Mouse (Mus musculus): ENCODE measurements at regions not wholly inside any gene's neighbourhood (a gene's known extent, or its start where the extent isn't known, plus 50 kb on each side); places are given as distances from the start of the nearest gene placed in this dataset.

DNA sequence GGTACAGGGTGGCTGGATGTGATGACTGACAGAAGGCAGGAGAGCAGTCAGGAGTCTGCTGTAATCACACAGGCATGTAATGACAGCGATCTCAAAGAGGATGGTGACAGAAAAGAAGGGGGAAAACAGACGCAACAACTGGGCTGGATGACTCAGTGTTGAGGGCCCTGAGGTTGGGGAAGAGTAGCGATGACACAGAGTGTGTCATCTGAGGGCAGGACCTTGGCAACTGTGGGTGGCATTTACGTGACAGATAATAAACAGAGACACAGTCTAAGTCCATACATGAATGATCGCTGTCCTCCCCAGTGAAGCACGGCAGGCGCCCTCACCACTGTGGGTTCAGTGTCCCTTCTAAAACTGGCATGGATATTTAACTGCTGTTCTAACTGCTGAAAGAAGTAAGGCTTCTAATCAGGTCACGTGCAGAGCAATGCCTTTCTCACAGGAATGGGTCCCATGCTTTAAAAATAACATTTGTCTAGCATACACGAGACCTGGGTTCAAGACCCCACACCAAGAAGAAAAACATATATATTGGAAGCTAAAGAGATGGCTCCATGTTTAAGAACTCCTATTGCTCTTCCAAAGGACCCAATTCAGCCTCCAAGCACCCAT, 163.8 kb upstream of the Zfp703 start:
- no peak for DNase-seq (ENCODE audit: low read depth)

DNA sequence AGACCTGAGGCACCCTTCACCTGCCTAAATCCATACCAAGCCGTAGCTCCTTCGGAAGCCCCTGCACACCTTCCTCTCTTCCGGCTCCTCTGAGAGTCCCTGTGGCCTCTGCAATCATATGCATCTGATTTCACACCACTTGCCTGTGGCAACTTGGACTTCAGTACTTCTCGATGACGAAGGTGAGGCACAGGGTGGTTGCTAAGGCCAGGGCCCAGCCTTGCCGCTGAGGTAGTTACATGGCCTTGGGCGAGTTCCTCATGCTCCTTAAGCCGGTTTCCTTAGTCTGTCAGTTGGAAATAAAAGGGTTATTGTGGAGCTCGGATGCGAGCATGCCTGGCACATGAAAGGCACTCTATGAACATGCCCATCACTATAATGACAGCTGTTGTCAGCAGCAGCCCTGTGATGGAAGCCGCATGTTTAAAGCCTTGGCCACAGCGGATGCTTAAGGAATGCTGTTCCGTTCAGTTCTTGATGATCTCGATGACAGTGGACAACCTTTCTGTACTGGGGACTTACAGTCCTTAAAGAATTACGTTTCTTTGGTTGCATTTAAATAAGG, 162.0 kb upstream of the Zfp703 start:
- no peak for DNase-seq (ENCODE audit: low read depth)

DNA sequence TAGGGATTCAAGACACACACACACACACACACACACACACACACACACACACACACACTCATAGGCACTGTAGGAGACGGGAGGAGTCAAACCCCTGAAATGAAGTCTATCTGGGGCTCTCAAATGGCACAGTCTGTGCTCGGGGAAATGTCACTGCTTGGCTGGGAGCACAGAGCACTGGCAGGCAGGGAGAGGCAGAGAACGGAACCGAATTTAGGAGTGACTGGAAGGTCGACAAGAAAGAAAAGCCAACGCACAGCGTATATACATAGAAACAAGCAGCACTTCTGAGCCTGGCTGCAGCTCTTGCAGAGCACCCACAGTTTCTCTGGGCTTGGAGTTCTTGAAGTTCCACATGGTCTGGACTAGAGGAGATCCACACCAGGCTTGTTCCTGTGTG, 160.1 kb upstream of the Zfp703 start:
- DNase-seq (ENCODE audit: low read depth): no peak

DNA sequence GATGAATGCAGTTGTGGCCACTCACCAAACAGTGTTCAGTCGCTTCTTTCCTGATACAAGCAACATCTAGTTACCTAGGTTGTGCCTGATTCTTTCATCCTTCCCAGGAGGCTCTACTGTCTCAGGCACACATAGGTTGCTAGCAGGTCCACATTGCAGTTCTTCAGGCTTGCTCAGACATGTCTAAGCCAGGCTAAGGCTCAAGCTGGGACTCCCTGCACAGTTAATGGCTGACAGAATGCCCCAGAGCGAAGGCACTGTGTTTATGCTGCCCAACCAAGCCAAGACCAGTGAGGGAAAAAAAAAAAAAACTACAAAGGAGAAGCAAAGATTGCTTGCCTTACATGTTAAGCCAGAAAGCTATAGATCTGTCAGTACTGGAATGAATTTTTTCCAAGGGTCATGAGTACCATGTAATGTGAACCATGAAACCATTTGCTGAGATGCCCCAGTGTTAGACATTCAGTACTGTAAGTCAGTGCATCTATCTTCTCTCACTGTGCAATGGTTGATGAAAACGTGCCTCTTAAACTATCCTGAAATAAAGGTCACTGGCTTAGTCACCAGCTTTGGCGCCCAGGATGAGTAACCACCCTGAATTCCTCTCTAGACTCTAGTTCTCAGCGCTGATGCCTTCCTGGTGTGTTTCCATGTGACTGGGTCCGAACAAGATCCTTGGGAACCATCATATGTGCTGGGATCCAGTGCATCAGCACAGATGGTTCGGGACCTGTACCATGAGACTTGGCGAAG, 152.8 kb upstream of the Zfp703 start:
- no peak for DNase-seq (ENCODE audit: low read depth)

DNA sequence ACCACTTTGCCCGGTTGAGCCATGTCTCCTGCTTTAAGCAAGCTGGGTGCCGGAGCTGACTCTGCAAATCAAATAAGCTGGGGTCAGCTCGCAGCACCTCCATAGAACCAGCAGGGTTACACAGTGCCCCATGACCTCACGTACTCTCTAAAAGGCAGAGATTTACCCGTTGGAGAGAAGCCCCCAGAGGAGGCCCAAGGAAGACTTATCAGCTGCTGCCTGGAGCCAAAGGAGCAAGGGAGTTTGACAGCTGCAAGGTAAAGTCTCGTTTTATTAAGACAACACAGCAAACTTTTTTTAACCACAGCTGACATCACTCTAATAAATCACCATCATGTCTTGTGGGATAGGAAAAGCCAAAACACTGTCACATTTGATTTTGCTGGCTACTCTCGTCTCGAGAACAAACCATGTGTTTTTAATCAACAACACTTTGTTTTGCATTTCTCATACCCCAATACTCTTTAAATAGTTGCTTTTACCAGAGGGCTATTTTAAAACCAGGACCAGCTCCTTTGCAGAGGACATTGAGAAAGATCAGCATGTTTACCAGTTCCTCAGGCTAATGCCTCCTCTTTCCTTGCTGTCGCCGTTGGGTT, 148.7 kb upstream of the Zfp703 start:
- no peak for DNase-seq (ENCODE audit: low read depth)

DNA sequence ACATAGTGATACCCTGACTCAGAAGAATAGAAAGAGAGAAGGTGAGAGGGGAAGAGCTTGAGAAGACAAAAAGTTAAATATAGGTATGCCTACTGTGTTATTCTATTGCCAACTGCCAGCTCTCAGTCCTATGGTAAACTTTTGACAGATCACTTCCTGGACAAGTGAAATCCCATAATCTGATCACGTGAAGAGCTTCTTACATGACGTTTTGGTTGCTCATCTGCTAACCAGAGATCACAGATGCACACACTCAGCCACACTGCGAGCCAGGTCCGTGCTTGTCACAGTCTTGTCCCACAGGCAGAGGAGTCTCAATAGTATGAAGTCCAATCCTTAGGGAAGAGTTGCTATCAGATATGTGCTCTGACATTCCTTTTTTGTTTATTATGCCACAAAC, 147.8 kb upstream of the Zfp703 start:
- DNase-seq (ENCODE audit: low read depth): no peak

DNA sequence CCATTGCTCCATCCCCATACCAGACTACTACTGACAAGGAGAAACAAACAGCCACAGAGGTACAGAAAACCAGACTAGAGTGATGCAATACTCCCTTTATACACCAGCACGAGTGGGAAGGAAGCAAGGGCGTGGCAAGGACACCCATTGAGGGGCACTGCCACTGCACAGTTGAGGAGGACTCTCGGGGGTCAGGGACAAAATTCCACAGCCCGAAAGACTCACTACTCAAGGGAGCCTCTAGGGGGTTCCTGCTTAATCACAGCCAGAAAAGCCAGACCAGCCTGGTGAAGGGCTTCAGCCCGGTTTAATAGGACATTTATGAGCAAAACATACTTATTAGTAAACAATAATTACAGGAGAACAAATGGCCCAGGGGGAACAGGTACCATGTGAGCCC, 146.0 kb upstream of the Zfp703 start:
- no peak for DNase-seq (ENCODE audit: low read depth)

DNA sequence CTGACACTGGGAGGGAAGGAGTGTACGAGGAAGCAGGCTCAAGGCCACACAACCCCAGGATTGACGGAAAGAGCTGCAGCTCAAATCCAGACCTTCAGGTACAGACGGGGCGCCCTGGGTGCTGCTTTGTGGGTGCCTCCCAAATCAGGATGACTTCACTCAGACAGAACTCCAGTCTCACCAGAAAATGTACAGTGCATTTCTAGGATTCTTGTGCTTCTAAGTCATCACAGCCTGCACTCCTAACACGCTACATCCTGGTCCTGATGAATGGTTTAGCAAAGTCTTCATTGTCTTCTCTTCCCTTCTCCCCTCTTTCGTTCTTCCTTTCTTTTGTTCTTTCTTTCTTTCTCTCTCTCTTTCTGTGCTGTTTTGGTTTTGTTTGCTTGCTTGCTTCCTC, 145.3 kb upstream of the Zfp703 start:
- no peak for DNase-seq (ENCODE audit: low read depth)

DNA sequence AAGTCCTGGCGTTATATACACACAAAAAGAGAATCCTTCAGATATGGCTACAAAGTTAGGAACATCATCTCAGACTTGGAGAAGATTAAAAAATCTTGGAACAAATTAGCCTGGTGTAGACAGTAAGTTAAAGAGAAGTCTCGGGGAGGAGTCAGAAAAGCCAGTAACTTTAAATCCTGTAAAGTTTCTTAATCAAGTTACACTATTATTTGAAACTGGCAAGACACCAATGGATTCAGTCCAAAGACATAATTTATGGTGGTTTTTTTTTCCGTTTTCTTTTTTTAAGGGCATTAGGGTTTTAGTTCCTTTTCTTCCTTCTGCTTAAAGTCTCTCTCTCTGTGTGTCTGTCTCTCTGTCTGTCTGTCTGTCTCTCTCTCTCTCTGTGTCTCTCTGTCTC, 144.6 kb upstream of the Zfp703 start:
- no peak for DNase-seq (ENCODE audit: low read depth)

DNA sequence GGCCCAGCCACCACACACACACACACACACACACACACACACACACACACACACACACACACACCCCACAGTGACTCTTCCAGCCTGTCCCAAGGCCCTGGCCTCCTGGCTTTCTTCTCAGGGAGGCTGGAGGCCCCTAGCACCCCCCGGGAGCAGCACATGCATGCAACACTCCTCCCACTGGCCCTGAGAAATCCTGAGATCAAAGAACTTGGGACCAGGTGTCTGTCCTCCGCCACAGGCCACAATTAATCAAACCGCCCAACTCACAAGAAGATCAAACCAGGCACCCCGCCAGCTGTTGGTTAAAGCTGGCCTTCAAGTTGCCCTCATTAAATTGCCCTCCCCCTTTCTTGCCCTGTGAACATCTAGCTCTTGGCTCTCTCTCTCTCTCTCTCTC, 143.8 kb upstream of the Zfp703 start:
- DNase-seq (ENCODE audit: low read depth): no peak

DNA sequence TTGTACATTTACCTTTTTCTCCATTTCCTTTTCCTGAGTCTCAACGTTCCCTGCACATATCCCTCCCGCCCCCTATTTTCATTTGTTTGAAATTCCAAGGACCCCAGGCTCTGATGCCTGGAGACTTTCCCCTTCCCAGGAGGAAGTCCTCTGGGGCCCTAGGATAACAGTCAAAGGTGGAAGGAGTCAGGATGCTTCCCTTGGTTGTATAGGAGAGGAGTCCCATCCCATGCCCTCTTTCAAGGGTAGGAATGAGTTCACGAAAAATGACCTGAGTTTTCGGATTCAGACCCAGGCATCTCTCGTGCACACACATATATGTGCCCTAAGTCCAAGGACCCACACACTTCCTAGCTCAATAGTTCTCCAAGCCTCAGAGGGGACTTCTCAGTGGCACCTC, 143.3 kb upstream of the Zfp703 start:
- no peak for DNase-seq (ENCODE audit: low read depth)

DNA sequence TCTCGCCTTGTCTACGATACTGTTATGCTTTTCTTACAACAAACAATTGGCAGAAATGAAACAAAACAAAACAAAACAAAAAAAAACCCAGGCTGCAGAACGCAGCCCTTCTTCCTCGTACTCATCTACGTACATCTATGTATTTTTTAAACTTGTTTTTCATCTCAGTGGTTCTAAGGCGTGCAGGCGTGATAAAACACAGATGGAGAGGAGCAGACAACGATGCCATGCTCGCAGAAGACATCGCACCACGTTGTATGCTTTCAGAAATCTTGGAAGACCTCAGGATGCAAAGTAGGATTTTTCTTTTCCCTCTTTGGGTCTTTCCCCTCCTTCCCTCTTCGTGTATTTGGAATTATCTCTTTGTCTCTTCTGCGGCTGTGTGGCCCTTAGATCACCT, 142.5 kb upstream of the Zfp703 start:
- no peak for DNase-seq (ENCODE audit: low read depth)

DNA sequence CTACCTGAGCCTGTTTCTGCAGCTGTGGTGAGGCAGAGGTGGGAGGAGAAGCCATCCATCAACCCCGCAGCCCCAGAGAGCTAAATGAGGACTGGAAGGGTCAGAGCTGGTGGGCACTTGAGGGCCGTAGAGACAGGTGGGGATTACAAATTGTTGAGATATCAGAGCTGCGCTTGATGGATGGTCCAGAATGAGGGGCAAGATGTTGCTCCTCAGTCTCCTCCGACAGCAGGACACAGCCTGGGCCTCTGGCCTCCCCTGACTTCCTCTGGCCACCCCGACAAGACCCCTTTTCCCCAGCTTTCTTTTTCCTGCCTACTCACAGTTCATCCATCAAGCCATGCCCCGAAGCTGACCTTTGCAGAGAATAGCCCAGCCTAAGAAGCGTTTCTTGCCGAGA, 142.0 kb upstream of the Zfp703 start:
- DNase-seq (ENCODE audit: low read depth): no peak

DNA sequence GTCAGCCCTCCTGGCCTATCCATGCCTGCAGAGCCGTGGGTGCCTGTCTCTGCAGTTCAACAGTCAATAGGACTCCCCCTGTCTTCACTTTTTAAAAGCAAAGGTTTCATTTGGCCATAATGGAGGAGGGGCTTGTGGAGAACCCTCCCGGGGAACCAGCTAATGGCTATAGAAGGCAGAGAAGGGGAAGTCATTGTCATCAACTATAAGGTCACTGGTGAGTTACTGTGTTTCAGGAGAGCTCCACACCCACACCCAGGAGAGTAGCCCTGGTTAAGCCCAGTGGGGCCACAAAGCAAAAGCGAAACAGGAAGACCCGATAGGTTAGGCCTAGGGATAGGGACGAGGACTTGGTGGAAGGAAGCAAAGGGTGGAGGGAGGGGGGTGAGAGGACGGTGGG, 141.5 kb upstream of the Zfp703 start:
- no peak for DNase-seq (ENCODE audit: low read depth)

DNA sequence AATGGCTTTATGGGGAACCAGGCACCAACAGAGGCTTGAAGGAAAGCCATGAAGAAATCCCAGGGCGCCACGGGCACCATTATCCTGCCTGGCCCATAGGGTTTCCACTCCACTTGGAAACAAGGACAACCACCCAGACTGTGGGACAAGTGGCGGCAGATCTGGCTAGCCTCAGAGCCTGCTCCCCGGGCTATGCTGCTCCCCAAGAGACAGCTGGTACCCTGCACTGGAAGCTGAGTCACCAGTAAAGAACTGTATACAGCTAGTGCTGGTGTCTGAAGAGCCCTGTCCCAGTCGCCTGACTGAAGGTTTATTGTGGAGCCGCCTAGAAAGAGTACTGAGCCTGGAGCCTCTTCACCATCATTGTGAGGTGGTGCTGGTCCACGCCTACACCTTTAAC, 140.6 kb upstream of the Zfp703 start:
- DNase-seq (ENCODE audit: low read depth): no peak

DNA sequence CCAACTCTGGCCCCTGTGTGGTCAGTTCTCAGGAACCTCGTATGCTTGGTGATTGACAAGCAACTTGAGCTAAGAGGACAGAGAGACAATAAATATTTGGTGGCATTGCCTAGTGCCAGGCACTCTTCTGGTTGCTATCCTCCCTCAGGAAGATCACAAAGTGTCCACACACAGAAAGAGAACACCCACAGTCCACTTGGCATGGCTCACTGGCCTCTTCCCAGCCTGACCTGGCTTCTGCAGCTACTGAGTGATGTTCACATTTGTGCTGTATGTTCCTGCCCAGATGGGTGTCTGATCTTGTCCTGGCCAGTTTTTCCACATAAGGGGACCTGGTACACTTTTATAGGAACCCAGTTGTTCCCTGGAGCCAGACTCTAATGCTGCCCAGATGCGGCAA, 136.8 kb upstream of the Zfp703 start:
- DNase-seq (ENCODE audit: low read depth): no peak

DNA sequence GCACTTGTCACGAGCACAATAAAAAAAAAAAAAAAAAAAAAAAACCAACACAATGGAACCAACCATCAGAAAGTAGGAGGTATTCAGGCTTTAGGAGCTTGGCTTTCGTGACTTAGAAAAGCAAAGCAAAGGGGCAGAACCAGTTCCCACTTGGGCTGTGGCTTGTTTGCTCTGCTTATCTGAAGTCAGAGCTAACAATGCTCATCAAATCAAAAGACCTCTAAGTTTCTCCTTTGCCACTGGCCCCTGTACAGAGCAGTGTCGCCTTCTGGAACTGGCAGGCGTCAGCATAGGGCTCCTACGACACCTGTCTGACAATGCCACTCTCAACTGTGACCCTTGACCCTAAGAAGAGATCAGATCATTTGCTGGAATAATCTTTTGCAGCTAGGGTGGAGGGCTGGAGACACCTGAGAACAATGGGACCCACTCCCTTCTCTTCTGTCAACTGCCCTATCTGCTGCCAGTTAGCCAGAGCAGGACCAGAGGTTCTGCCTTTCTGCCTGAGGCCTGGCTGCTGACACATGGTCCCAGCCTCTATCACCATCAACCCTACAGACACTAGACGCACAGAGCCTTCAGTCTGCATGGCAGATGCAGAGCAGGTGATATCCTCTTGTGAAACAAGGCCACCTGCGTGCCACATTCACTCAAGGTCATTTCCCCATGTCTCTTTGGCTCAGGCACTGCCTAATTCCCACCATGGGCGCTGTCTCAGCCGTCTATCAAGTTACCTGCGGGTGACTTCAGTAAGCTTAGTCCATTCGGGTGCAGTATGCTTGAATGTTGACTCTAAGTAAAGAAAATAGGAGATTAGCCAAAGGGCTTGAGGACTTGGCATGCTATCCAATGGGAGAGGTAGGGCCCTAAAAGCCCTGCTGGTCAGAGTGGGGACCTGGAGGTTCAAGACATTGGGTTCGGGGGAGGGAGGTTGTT, 136.1 kb upstream of the Zfp703 start:
- no peak for DNase-seq (ENCODE audit: low read depth)

DNA sequence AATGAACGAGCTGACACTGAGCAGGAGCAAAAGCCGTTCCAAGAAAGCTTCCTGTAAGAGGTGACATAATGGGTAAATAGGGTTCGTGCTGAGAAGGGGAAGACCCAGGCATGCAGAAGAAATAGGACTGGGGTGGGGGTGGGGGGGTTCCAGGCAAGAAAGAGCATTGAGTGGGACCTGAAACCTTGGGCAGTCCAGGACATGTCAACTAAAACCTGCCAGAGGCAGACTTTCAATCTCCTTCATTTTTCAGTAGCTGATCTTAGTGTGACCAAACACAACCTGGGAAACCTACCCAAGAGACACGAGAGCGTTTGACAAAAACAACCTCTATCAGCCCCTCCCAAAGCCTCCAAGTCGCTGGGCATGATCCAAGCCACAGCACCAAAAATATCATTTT, 133.4 kb upstream of the Zfp703 start:
- DNase-seq (ENCODE audit: low read depth): no peak

DNA sequence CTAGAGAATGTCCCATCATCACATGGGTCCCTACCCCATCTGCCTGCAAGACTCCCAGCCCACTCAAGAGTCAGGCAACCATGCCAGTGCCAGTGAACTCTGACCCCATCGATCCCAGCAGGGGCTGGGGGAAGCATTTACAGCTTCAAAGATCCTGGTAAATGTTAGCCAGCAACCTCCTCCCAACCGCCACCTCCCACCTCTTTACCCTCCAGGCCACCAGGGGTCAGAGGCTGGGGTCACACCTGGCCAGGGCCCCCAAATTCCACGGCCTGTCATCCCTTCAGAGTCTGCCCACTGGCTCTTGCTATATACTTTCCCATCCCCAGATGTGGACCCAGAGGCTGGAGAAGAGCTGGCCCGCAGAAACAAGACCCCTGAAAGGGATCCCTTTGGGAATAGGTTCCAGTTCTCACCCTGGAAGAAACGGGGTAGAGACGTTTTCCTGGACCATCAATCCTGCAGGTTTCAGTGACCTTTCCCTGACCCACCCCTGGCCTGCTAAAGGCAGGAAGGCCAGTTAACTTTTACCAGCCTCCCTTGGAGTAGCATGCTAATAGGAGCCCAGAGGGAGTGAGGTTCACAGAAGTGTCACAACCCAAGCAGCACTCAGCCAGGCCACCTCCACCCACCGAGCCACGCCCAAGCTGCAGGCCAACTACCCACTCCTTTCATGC, 132.9 kb upstream of the Zfp703 start:
- no peak for DNase-seq (ENCODE audit: low read depth)

DNA sequence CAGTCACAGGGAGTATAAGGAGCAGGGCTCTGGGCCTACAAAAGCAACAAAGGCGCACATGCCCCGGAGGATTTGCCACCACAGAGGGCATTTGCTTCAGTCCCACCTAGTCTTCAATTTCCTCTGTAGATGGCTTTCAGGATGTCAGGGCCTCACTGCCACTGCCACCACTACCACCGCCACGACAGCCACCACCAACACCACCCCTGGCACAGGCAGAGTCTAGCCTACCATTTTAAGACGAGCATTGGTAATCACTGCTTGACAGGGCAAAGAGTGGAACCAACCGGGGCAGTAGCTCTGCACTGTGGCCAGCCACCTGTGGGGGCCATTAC, 132.3 kb upstream of the Zfp703 start:
- no peak for DNase-seq (ENCODE audit: low read depth)

DNA sequence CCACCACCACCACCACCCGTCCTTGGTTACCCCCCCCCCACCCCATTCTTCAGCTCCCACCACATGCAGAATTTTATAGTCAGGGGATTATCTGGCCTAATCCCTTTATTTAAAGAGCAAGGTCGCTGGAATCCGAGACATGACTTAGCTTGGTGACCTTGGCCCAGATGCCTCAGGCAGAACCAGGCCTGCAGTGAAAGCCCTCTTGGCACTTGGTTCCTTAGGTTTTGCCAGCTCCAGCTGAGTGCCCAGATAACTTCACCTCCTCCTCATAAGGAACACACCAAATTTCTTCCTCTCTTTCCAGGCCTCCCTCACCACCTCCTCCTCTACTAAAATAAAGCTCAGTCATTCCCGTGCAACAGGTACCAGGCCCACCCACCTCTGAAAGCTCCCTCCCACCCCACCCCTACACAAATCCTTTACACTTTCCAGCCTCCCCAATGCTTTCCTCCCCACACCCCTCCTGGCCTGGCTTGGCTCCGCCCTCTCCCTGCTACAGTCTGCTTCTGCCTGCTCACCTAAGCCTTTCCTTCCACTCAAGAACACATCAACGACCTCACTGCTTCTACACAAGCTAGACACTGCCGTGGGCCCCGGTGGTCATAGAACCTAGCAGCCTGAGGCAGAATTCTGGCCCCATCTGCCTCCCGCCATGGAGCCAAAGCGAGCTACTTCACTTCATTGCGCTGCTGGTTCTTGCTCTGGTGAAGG, 131.5 kb upstream of the Zfp703 start:
- no peak for DNase-seq (ENCODE audit: low read depth)

All from naive thymus-derived CD4-positive, alpha-beta T cell, adult 2 months (primary cell).